Mouse (Mus musculus): ENCODE data around the gene Dyrk3. TPM values are rescaled to one million over a fixed set of nuclear protein-coding genes. Genes with fewer than 3 reads are reported as not detected.

Dyrk3 gene
- polyA plus RNA-seq, 1 experiment from 2014 or later: 3.1 TPM

Other genes starting within 250 kb of the Dyrk3 start
- not detected in 2 replicates for gene Il20, start 226.9 kb downstream of the Dyrk3 start, polyA plus RNA-seq (2015; fragmentation: Nextera tagmentation; extraction: Ambion mirVana)
- gene Il19, start 198.2 kb downstream of the Dyrk3 start, polyA plus RNA-seq (2015; fragmentation: Nextera tagmentation; extraction: Ambion mirVana): not detected in 2 replicates
- not detected in 2 replicates for gene Il10, start 118.5 kb downstream of the Dyrk3 start, polyA plus RNA-seq (2015; fragmentation: Nextera tagmentation; extraction: Ambion mirVana)
- 27.7 and 36.1 TPM in 2 replicates for gene Mapkapk2, start 40.5 kb downstream of the Dyrk3 start, polyA plus RNA-seq (2015; fragmentation: Nextera tagmentation; extraction: Ambion mirVana)
- 60.5 and 61.4 TPM in 2 replicates for gene Eif2d, start 14.8 kb upstream of the Dyrk3 start, polyA plus RNA-seq (2015; fragmentation: Nextera tagmentation; extraction: Ambion mirVana)
- gene Rassf5, start 106.9 kb upstream of the Dyrk3 start, polyA plus RNA-seq (2015; fragmentation: Nextera tagmentation; extraction: Ambion mirVana): 6.1 and 6.3 TPM in 2 replicates
- 7.1 and 7.3 TPM in 2 replicates for gene Ikbke, start 141.3 kb upstream of the Dyrk3 start, polyA plus RNA-seq (2015; fragmentation: Nextera tagmentation; extraction: Ambion mirVana)

Data from limb, embryonic 15.5 days (tissue).